Mouse (Mus musculus): ENCODE measurements around the gene Olfr462.

GRCm38 (mm10) chr11:87879826-87880225 is 12.2 kb downstream of the Olfr462 start:
- TF ChIP-seq GATA1 (IDR thresholded peaks at IDR 0.05; ENCODE audit: borderline replicate concordance, low read length) (no peak), FLI1 (IDR thresholded peaks at IDR 0.05; ENCODE audit: low read length) (no peak)

Measured in megakaryocyte, embryonic 14.5 days (primary cell).